Mouse (Mus musculus) liver, adult 2 months (tissue): ENCODE measurements around the gene Ripk3. TPM values are rescaled to one million over a fixed set of nuclear protein-coding genes. Genes with fewer than 3 reads are reported as not detected.

Experiments used
- DNase-seq: peaks from one replicate; pipeline ENCODE4 v3.0.0-alpha.2; 2011; ENCODE audit warnings: low read depth, low spot score; ENCODE audit errors: extremely low read depth
- H3K27ac ChIP-seq: fragments of 200-500 bp; replicated peaks from 2 replicates; pipeline ENCODE4 v1.5.1; 2012; ENCODE audit warnings: low read depth, mild to moderate bottlenecking, control low read depth, inconsistent platforms, low read length; ENCODE audit not compliant: insufficient read depth
- H3K27me3 ChIP-seq: fragments of 200-500 bp; 2 replicates; pipeline ENCODE4 v1.6.1; 2012; ENCODE audit warnings: mild to moderate bottlenecking, moderate library complexity, low read length, inconsistent platforms; ENCODE audit not compliant: control insufficient read depth, insufficient read depth
- H3K36me3 ChIP-seq: fragments of 200-500 bp; 2 replicates; pipeline ENCODE4 v1.6.1; 2012; ENCODE audit warnings: low read length, inconsistent platforms; ENCODE audit not compliant: control insufficient read depth, insufficient read depth
- H3K4me1 ChIP-seq: fragments of 200-500 bp; 2 replicates; pipeline ENCODE4 v1.6.1; 2011; ENCODE audit warnings: low read length; ENCODE audit not compliant: control insufficient read depth, insufficient read depth
- H3K4me3 ChIP-seq: fragments of 200-500 bp; 2 replicates; pipeline ENCODE4 v1.5.1; 2011; ENCODE audit warnings: low read depth, mild to moderate bottlenecking, control low read depth, low read length, moderate library complexity; ENCODE audit not compliant: insufficient read depth
- H3K79me2 ChIP-seq: fragments of 200-500 bp; 2 replicates; pipeline ENCODE4 v1.6.1; 2012; ENCODE audit warnings: inconsistent platforms, mild to moderate bottlenecking, low read length, moderate library complexity; ENCODE audit not compliant: control insufficient read depth, insufficient read depth
- H3K9ac ChIP-seq: fragments of 200-500 bp; 2 replicates; pipeline ENCODE4 v1.6.1; 2012; ENCODE audit warnings: low read depth, mild to moderate bottlenecking, control low read depth, inconsistent platforms, low read length
- CTCF ChIP-seq: fragments of 200-500 bp; IDR thresholded peaks from 2 replicates; pipeline ENCODE4 v1.5.1; 2011; ENCODE audit warnings: low read depth, low read length, control low read depth
- POLR2A ChIP-seq: fragments of 200-500 bp; IDR thresholded peaks from 2 replicates; pipeline ENCODE4 v1.6.1; 2011; ENCODE audit warnings: low read length, control low read depth; ENCODE audit not compliant: insufficient read depth; ENCODE audit errors: extremely low read depth
- WGBS: fragments of 180-500 bp; shearing (Covaris S2); methylation state at CpG from one replicate; pipeline ENCODE4 v1.1.7; 2018; 5-methylcytosine and 5-hydroxymethylcytosine counted together
- polyA plus RNA-seq: library from polyadenylated mRNA; depleted of rRNA; stranded (reverse); fragments of >200 nt; gene quantifications from 2 replicates; pipeline ENCODE4 v1.2.3, GENCODE M21; 2012
- total RNA-seq: library from RNA; depleted of rRNA; stranded (reverse); fragments of >200 nt; gene quantifications from 2 replicates; pipeline ENCODE4 v1.2.3, GENCODE M21; 2014

Gene Ripk3
- total and polyA plus RNA-seq, 2 experiments = 1.8 to 4.0 TPM

GRCm38 (mm10) chr14:55781310-55781709 lies 7.4 kb downstream of the Ripk3 start:
- WGBS = 16% methylated on average over 14 of the region's 14 CpGs
- peak overlapping the region; percentile 10; the same call in 1 of the 2 replicates for H3K4me3 ChIP-seq
- peaks cover 3% of the 10 kb centered on the region; the same call in 1 of the 2 replicates for H3K4me1 ChIP-seq
- DNase-seq = peak; percentile 62
- H3K36me3 ChIP-seq = no peaks in the 10 kb centered on the region
- no peak for TF ChIP-seq POLR2A
- peak; percentile 92 for TF ChIP-seq CTCF
- H3K27ac ChIP-seq = no peak overlapping the region
- no peaks in the 10 kb centered on the region for H3K79me2 ChIP-seq
- H3K9ac ChIP-seq = no peak overlapping the region
- no peaks in the 10 kb centered on the region; the same call in 1 of the 2 replicates for H3K27me3 ChIP-seq

DNA sequence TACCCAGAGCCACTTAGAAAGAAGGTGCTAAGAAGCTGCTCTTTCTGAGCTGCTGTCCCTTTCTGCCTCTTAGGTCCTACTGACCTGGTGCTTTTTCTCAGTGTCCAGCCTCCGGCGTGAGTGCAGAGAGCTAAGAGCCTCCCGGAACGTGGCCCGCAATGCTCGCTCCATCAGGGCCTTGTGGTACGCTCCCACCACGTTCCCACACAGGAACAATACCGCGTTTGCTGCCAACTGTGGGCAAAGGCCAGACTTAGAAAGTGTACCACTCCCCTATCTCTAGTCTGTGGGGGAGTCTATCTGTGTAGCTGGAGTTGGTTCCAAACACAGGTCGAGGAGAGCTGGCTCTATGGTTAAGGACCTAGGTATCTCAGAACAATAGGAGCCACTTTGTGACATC lies 7.9 kb downstream of the Ripk3 start:
- H3K4me1 ChIP-seq = peaks cover 3% of the 10 kb centered on the region; the same call in 1 of the 2 replicates
- H3K27ac ChIP-seq = no peak overlapping the region
- no peak overlapping the region for H3K9ac ChIP-seq
- TF ChIP-seq CTCF (no peak), POLR2A (no peak)
- 81% methylated on average over 11 of the region's 11 CpGs for WGBS
- DNase-seq = no peak
- no peaks in the 10 kb centered on the region; the same call in 1 of the 2 replicates for H3K27me3 ChIP-seq
- no peaks in the 10 kb centered on the region for H3K79me2 ChIP-seq
- H3K36me3 ChIP-seq = no peaks in the 10 kb centered on the region
- H3K4me3 ChIP-seq = no peak overlapping the region

GRCm38 (mm10) chr14:55779656-55780055 lies 9.0 kb downstream of the Ripk3 start:
- no peak for TF ChIP-seq CTCF
- TF ChIP-seq POLR2A = no peak
- no peaks in the 10 kb centered on the region; the same call in 1 of the 2 replicates for H3K27me3 ChIP-seq
- peaks cover 3% of the 10 kb centered on the region; the same call in 1 of the 2 replicates for H3K4me1 ChIP-seq
- no peak overlapping the region for H3K9ac ChIP-seq
- no peak overlapping the region for H3K27ac ChIP-seq
- no peak overlapping the region for H3K4me3 ChIP-seq
- DNase-seq = no peak
- no peaks in the 10 kb centered on the region for H3K79me2 ChIP-seq
- no peaks in the 10 kb centered on the region for H3K36me3 ChIP-seq
- 59% methylated on average over 16 of the region's 16 CpGs for WGBS

DNA sequence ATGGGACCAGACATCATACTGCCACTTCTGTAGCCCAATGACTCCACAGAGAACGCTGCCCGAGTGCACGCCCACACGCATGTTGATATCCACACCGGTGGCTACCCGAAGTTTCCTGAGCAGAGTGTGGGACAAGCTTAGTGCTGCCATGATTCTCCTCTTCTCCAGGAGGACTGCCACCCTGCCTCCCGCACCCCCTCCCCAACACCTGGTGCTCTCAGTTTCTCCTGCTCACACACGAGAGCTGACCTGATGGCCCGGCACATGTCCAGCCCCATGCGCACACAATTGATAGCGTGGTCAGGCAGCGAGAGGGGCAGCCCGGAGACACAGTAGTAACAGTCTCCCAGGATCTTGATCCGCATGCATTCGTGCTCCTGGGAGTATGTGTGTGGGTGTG lies 10.0 kb downstream of the Ripk3 start:
- TF ChIP-seq POLR2A = no peak
- no peak for TF ChIP-seq CTCF

GRCm38 (mm10) chr14:55777806-55778205 lies 10.9 kb downstream of the Ripk3 start:
- H3K4me3 ChIP-seq = no peak overlapping the region
- no peak overlapping the region for H3K9ac ChIP-seq
- peak; percentile 6 for DNase-seq
- WGBS = 88% methylated on average over 11 of the region's 11 CpGs
- TF ChIP-seq CTCF (no peak), POLR2A (no peak)
- no peaks in the 10 kb centered on the region for H3K36me3 ChIP-seq
- H3K4me1 ChIP-seq = peaks cover 3% of the 10 kb centered on the region; the same call in 1 of the 2 replicates
- H3K27me3 ChIP-seq = no peaks in the 10 kb centered on the region; the same call in 1 of the 2 replicates
- H3K27ac ChIP-seq = no peak overlapping the region
- no peaks in the 10 kb centered on the region for H3K79me2 ChIP-seq

More for the DNA sequence above, 10.0 kb downstream of the Ripk3 start:
- H3K4me3 ChIP-seq = no peak overlapping the region
- no peak overlapping the region for H3K9ac ChIP-seq
- no peak overlapping the region for H3K27ac ChIP-seq
- peaks cover 3% of the 10 kb centered on the region; the same call in 1 of the 2 replicates for H3K4me1 ChIP-seq
- H3K79me2 ChIP-seq = no peaks in the 10 kb centered on the region
- no peak for DNase-seq
- 90% methylated on average over 15 of the region's 15 CpGs for WGBS
- H3K36me3 ChIP-seq = no peaks in the 10 kb centered on the region
- no peaks in the 10 kb centered on the region; the same call in 1 of the 2 replicates for H3K27me3 ChIP-seq

DNA sequence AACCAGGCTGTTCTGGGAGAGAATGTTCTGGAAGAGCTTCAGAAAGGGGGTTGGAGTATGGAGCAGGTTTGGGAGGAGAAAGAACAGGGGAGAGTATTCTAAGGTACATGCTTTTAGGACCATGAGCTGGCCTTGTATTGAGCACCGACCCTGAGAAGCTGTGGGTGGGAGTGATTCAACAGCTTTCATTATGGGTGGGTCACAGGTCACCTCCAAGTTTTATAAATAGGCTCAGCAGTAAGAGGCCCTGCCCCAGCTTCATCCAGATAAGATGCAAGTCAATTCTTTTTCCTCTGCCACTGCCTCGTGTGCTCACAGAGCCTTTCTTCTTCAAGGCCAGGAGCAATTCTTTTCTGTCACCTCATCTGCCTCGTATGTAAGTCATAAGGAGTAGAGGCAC lies 11.5 kb downstream of the Ripk3 start:
- no peaks in the 10 kb centered on the region; the same call in 1 of the 2 replicates for H3K27me3 ChIP-seq
- no peaks in the 10 kb centered on the region for H3K36me3 ChIP-seq
- H3K27ac ChIP-seq = no peak overlapping the region
- DNase-seq = no peak
- 52% methylated on average over 3 of the region's 3 CpGs for WGBS
- H3K9ac ChIP-seq = no peak overlapping the region
- no peak for TF ChIP-seq POLR2A
- no peak for TF ChIP-seq CTCF
- no peaks in the 10 kb centered on the region for H3K79me2 ChIP-seq
- H3K4me1 ChIP-seq = peaks cover 3% of the 10 kb centered on the region; the same call in 1 of the 2 replicates
- H3K4me3 ChIP-seq = no peak overlapping the region
